ENCODE assay signal across 23 mouse cellular contexts in the genomic region with DNA sequence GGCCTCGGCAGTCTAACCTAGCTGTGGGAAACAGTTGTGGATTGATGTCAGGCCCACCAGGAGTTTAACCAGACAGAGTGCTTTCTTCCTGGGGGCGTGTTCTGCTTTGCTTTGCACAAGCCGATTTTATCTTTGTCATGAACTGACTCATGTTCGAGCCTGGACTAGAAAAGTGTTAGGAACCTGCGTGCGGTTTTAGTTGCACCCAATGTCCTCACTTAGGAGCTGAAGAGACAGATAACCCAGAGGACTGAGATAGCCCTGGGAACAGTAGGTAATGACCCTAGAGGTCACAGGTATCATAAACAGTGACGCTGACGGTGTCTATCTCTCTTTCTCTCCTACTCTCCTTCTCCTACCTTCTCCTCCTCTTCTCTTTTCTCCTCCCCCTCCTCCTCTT. TPM values are rescaled to one million over a fixed set of nuclear protein-coding genes. Genes with fewer than 3 reads are reported as not detected.
DNase-seq lines count a peak whose midpoint lies in the region; ATAC-seq and TF ChIP-seq lines count a peak whose summit lies in the region.
"Had no signal": no experiment of that assay in that cellular context is flagged by ENCODE, and none has a peak within 500 bp of the region (broad histone marks: within the 10 kb centered on the region; RNA-seq: fewer than 3 reads in every experiment).

No protein-coding gene starts in this region.

- no peak overlapping the region for H3K9ac ChIP-seq in forebrain, embryonic 15.5 days (replicated peaks)
- no peak overlapping the region for H3K9ac ChIP-seq in forebrain, embryonic 12.5 days
- no peak overlapping the region for H3K9ac ChIP-seq in midbrain, embryonic 15.5 days
- peak overlapping the region; percentile 54 for H3K9ac ChIP-seq in liver, embryonic 13.5 days
- H3K9ac ChIP-seq in midbrain, postnatal 0 days (replicated peaks; ENCODE audit: low read length, poor library complexity, severe bottlenecking): no peak overlapping the region
- H3K9ac ChIP-seq: embryonic facial prominence, embryonic 15.5 days; heart, embryonic 15.5 days; hindbrain, embryonic 14.5 days; limb, embryonic 15.5 days had no signal

- H3K4me3 ChIP-seq in forebrain, embryonic 15.5 days: no peak overlapping the region
- H3K4me3 ChIP-seq in forebrain, embryonic 12.5 days (replicated peaks): no peak overlapping the region
- no peak overlapping the region for H3K4me3 ChIP-seq in midbrain, embryonic 15.5 days
- H3K4me3 ChIP-seq in midbrain, embryonic 10.5 days: no peak overlapping the region
- H3K4me3 ChIP-seq in liver, embryonic 13.5 days (replicated peaks): peak overlapping the region; percentile 31
- no peak overlapping the region for H3K4me3 ChIP-seq in midbrain, postnatal 0 days (ENCODE audit: low read depth, low read length)
- H3K4me3 ChIP-seq: embryonic facial prominence, embryonic 15.5 days; heart, embryonic 15.5 days; limb, embryonic 15.5 days had no signal

- no peak for TF ChIP-seq CTCF in midbrain, postnatal 0 days (IDR thresholded peaks at IDR 0.05)

- no peaks in the 10 kb centered on the region for H3K9me3 ChIP-seq in forebrain, embryonic 15.5 days
- H3K9me3 ChIP-seq in forebrain, embryonic 12.5 days: no peaks in the 10 kb centered on the region
- no peaks in the 10 kb centered on the region for H3K9me3 ChIP-seq in midbrain, embryonic 15.5 days
- no peaks in the 10 kb centered on the region for H3K9me3 ChIP-seq in midbrain, embryonic 10.5 days (replicated peaks)
- H3K9me3 ChIP-seq in liver, embryonic 13.5 days (replicated peaks): no peaks in the 10 kb centered on the region
- H3K9me3 ChIP-seq in midbrain, postnatal 0 days (ENCODE audit: low read length): no peaks in the 10 kb centered on the region
- H3K9me3 ChIP-seq: embryonic facial prominence, embryonic 15.5 days; heart, embryonic 15.5 days; limb, embryonic 15.5 days had no signal

- H3K4me2 ChIP-seq in forebrain, embryonic 15.5 days (replicated peaks): no peak overlapping the region
- H3K4me2 ChIP-seq in forebrain, embryonic 12.5 days: no peak overlapping the region
- H3K4me2 ChIP-seq in midbrain, embryonic 15.5 days: no peak overlapping the region
- peak overlapping the region; percentile 55 for H3K4me2 ChIP-seq in liver, embryonic 13.5 days
- no peak overlapping the region for H3K4me2 ChIP-seq in midbrain, postnatal 0 days (ENCODE audit: low read depth, low read length, poor library complexity, severe bottlenecking)
- H3K4me2 ChIP-seq: embryonic facial prominence, embryonic 15.5 days; heart, embryonic 15.5 days; hindbrain, embryonic 14.5 days; limb, embryonic 15.5 days had no signal

- WGBS in forebrain, embryonic 15.5 days: 84% methylated on average over 8 of the region's 8 CpGs
- 82% methylated on average over 8 of the region's 8 CpGs for WGBS in forebrain, embryonic 12.5 days
- 83% methylated on average over 8 of the region's 8 CpGs for WGBS in midbrain, embryonic 15.5 days
- WGBS in midbrain, embryonic 10.5 days: 85% methylated on average over 8 of the region's 8 CpGs
- 41% methylated on average over 8 of the region's 8 CpGs for WGBS in liver, embryonic 13.5 days (ENCODE audit: insufficient replicate concordance)
- WGBS in midbrain, postnatal 0 days: 70% methylated on average over 8 of the region's 8 CpGs

- no peak for ATAC-seq in forebrain, embryonic 15.5 days (replicated peaks)
- ATAC-seq in forebrain, embryonic 12.5 days (ENCODE audit: low FRiP score): no peak
- ATAC-seq in midbrain, embryonic 15.5 days (replicated peaks): no peak
- ATAC-seq in liver, embryonic 13.5 days (ENCODE audit: low read depth): peak; percentile 26
- ATAC-seq in midbrain, postnatal 0 days (ENCODE audit: low FRiP score): no peak
- ATAC-seq: inflammation-experienced regulatory T-cells, adult 6 months had no signal

- H3K36me3 ChIP-seq in forebrain, embryonic 15.5 days: peaks cover 59% of the 10 kb centered on the region
- peaks cover 61% of the 10 kb centered on the region for H3K36me3 ChIP-seq in forebrain, embryonic 12.5 days (replicated peaks)
- peaks cover 51% of the 10 kb centered on the region for H3K36me3 ChIP-seq in midbrain, embryonic 15.5 days (replicated peaks)
- H3K36me3 ChIP-seq in midbrain, embryonic 10.5 days: peaks cover 76% of the 10 kb centered on the region
- no peaks in the 10 kb centered on the region for H3K36me3 ChIP-seq in liver, embryonic 13.5 days
- peaks cover 43% of the 10 kb centered on the region for H3K36me3 ChIP-seq in midbrain, postnatal 0 days (ENCODE audit: insufficient read depth, low read length)
- H3K36me3 ChIP-seq: embryonic facial prominence, embryonic 15.5 days; heart, embryonic 15.5 days; limb, embryonic 15.5 days had no signal

- no peak for DNase-seq in midbrain, embryonic 10.5 days (ENCODE audit: low spot score)
- DNase-seq in liver, embryonic 13.5 days: no peak
- DNase-seq in midbrain, postnatal 0 days (ENCODE audit: low spot score): no peak
- no peak for DNase-seq in urinary bladder, postnatal 4 days (ENCODE audit: low spot score in 2 of 2)
- DNase-seq in ovary, postnatal 14 days (ENCODE audit: low spot score): no peak
- DNase-seq: adrenal gland, postnatal 10 days; B cell, adult 2 months; cerebellum, adult 9-10 months; gastrocnemius, postnatal 36 days; heart, postnatal 36 days; kidney, adult 18-20 months; kidney, postnatal 4 days; lung, postnatal 10 days had no signal

- H3K27ac ChIP-seq in forebrain, embryonic 15.5 days (replicated peaks): peak overlapping the region; percentile 7; the same call in 1 of the 2 replicates
- no peak overlapping the region for H3K27ac ChIP-seq in forebrain, embryonic 12.5 days
- H3K27ac ChIP-seq in midbrain, embryonic 15.5 days: 0 out of 2 replicates have a peak overlapping the region, but pooled peaks have one; percentile 60
- no peak overlapping the region for H3K27ac ChIP-seq in midbrain, embryonic 10.5 days (replicated peaks)
- H3K27ac ChIP-seq in liver, embryonic 13.5 days: peak overlapping the region; percentile 69
- H3K27ac ChIP-seq in midbrain, postnatal 0 days (ENCODE audit: low read depth, low read length): 0 out of 2 replicates have a peak overlapping the region, but pooled peaks have one; percentile 55
- H3K27ac ChIP-seq: embryonic facial prominence, embryonic 15.5 days; heart, embryonic 15.5 days; hindbrain, embryonic 14.5 days; limb, embryonic 15.5 days had no signal

- no peaks in the 10 kb centered on the region for H3K27me3 ChIP-seq in forebrain, embryonic 15.5 days
- no peaks in the 10 kb centered on the region for H3K27me3 ChIP-seq in forebrain, embryonic 12.5 days
- no peaks in the 10 kb centered on the region for H3K27me3 ChIP-seq in midbrain, embryonic 15.5 days (replicated peaks)
- no peaks in the 10 kb centered on the region for H3K27me3 ChIP-seq in midbrain, embryonic 10.5 days (ENCODE audit: low read depth, poor library complexity, severe bottlenecking)
- H3K27me3 ChIP-seq in liver, embryonic 13.5 days: peaks cover 17% of the 10 kb centered on the region
- no peaks in the 10 kb centered on the region for H3K27me3 ChIP-seq in midbrain, postnatal 0 days (ENCODE audit: insufficient read depth, low read length)
- H3K27me3 ChIP-seq: embryonic facial prominence, embryonic 15.5 days; limb, embryonic 15.5 days had no signal

- peaks cover 6% of the 10 kb centered on the region; the same call in 1 of the 2 replicates for H3K4me1 ChIP-seq in forebrain, embryonic 15.5 days
- H3K4me1 ChIP-seq in forebrain, embryonic 12.5 days: peaks cover 11% of the 10 kb centered on the region
- peaks cover 6% of the 10 kb centered on the region for H3K4me1 ChIP-seq in midbrain, embryonic 15.5 days
- peaks cover 23% of the 10 kb centered on the region for H3K4me1 ChIP-seq in midbrain, embryonic 10.5 days
- peaks cover 29% of the 10 kb centered on the region for H3K4me1 ChIP-seq in liver, embryonic 13.5 days (replicated peaks)
- no peaks in the 10 kb centered on the region for H3K4me1 ChIP-seq in midbrain, postnatal 0 days (ENCODE audit: insufficient read depth, low read length)
- H3K4me1 ChIP-seq: embryonic facial prominence, embryonic 15.5 days had no signal

RNA-seq across cellular contexts. Expression of a gene that starts 16.5 kb away (rescaled TPM):
- polyA plus RNA-seq in forebrain, embryonic 15.5 days (2015; fragmentation: Nextera tagmentation; extraction: Ambion mirVana): 101 and 110 TPM in 2 replicates
- polyA plus RNA-seq in forebrain, embryonic 12.5 days (2016; fragmentation: Nextera tagmentation; extraction: Ambion mirVana): 58.4 and 60.5 TPM in 2 replicates
- 164 and 166 TPM in 2 replicates for polyA plus RNA-seq in midbrain, embryonic 15.5 days (2015; fragmentation: Nextera tagmentation; extraction: Ambion mirVana)
- polyA plus RNA-seq in midbrain, embryonic 10.5 days (2016; fragmentation: Nextera tagmentation; extraction: Ambion mirVana): 22.9 and 38.2 TPM in 2 replicates
- 2.1 and 2.4 TPM in 2 replicates for polyA plus RNA-seq in liver, embryonic 13.5 days (2015; fragmentation: Nextera tagmentation; extraction: Ambion mirVana)
- total RNA-seq in midbrain, postnatal 0 days (2014; rRNA removed): 105 and 112 TPM in 2 replicates
- 172 and 175 TPM in 2 replicates for polyA plus RNA-seq in midbrain, postnatal 0 days (2015; fragmentation: Nextera tagmentation; extraction: Ambion mirVana)
- total RNA-seq: common myeloid progenitor, adult 5-6 weeks; monocyte, adult 5-6 weeks had no signal

Comparison
In these comparisons a context has a peak if more than half of its experiments do, and no peak if none do; other contexts are left out.
1. H3K27ac ChIP-seq: peak in forebrain, embryonic 15.5 days (single experiment), midbrain, embryonic 15.5 days (single experiment), liver, embryonic 13.5 days (single experiment) and midbrain, postnatal 0 days (single experiment); none in forebrain, embryonic 12.5 days (single experiment) and midbrain, embryonic 10.5 days (single experiment).